Comparison of ENCODE assay signal across 8 mouse cellular contexts in the genomic region with DNA sequence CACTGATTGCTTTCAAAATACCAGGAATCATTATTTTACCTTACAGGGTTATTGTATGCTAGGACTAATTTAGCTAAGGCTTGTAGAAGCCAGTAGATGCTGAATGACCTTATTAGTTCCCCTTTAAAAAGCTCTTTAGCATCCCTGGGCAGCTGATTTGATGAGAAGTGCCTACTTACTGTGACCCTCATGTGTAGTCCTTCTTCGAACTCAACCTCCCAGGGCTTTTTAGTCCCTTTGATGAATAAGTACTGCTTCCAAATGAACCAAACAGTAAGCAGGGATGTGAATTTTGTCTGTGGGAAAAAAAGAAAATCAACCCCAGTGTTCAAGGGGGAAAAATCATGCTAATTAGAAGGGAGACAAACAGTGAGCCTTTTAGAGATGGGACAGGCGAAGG. TPM values are rescaled to one million over a fixed set of nuclear protein-coding genes. Genes with fewer than 3 reads are reported as not detected.
DNase-seq lines count a peak whose midpoint lies in the region; ATAC-seq and TF ChIP-seq lines count a peak whose summit lies in the region.

No protein-coding gene starts in this region.

- intact Hi-C loops in heart, postnatal 36 days (cut with DNase I) = no loop called here
- intact Hi-C loops in gastrocnemius, postnatal 14 days (cut with DNase I; ENCODE audit: low total_unique reads) = no loop called here

- peak overlapping the region; percentile 44 for H3K4me3 ChIP-seq in heart, embryonic 16.5 days (ENCODE audit: low read length)
- no peak overlapping the region for H3K4me3 ChIP-seq in hindbrain, embryonic 12.5 days
- no peak overlapping the region for H3K4me3 ChIP-seq in midbrain, embryonic 11.5 days (ENCODE audit: low read depth, low read length)

- no peak for ATAC-seq in heart, embryonic 16.5 days (replicated peaks; ENCODE audit: extremely low read depth, insufficient read depth, low FRiP score)
- peak; percentile 14; the same call in 1 of the 2 replicates for ATAC-seq in hindbrain, embryonic 12.5 days (ENCODE audit: low FRiP score)
- ATAC-seq in midbrain, embryonic 11.5 days (ENCODE audit: low FRiP score) = no peak
- no peak for ATAC-seq in monocyte, adult 5-6 weeks (replicated peaks; ENCODE audit: insufficient number of reproducible peaks, low FRiP score, low TSS enrichment, poor library complexity, severe bottlenecking)

- no peak overlapping the region for H3K27ac ChIP-seq in heart, embryonic 16.5 days (ENCODE audit: low read length)
- H3K27ac ChIP-seq in hindbrain, embryonic 12.5 days = no peak overlapping the region
- H3K27ac ChIP-seq in midbrain, embryonic 11.5 days (ENCODE audit: low read depth, low read length) = no peak overlapping the region

- H3K4me2 ChIP-seq in heart, embryonic 16.5 days (ENCODE audit: low read depth, low read length) = peak overlapping the region; percentile 64
- H3K4me2 ChIP-seq in hindbrain, embryonic 12.5 days (replicated peaks) = peak overlapping the region; percentile 55
- peak overlapping the region; percentile 45 for H3K4me2 ChIP-seq in midbrain, embryonic 11.5 days

- TF ChIP-seq POLR2A in brain, embryonic 14.5 days (IDR thresholded peaks at IDR 0.05; ENCODE audit: borderline replicate concordance, extremely low read depth, insufficient read depth, insufficient read length, poor library complexity, severe bottlenecking) = no peak

- 88% methylated on average over 2 of the region's 2 CpGs for WGBS in heart, embryonic 16.5 days
- 56% methylated on average over 2 of the region's 2 CpGs for WGBS in hindbrain, embryonic 12.5 days
- 52% methylated on average over 2 of the region's 2 CpGs for WGBS in midbrain, embryonic 11.5 days

- H3K4me1 ChIP-seq in heart, embryonic 16.5 days (ENCODE audit: control insufficient read depth, insufficient read depth, low read length) = no peaks in the 10 kb centered on the region
- peaks cover 14% of the 10 kb centered on the region for H3K4me1 ChIP-seq in hindbrain, embryonic 12.5 days
- H3K4me1 ChIP-seq in midbrain, embryonic 11.5 days (ENCODE audit: control insufficient read depth, insufficient read depth, low read length) = peaks cover 20% of the 10 kb centered on the region

- H3K36me3 ChIP-seq in heart, embryonic 16.5 days (ENCODE audit: control insufficient read depth, insufficient read depth) = no peaks in the 10 kb centered on the region
- no peaks in the 10 kb centered on the region for H3K36me3 ChIP-seq in hindbrain, embryonic 12.5 days
- no peaks in the 10 kb centered on the region for H3K36me3 ChIP-seq in midbrain, embryonic 11.5 days (ENCODE audit: control insufficient read depth, insufficient read depth, low read length)

- DNase-seq in heart, postnatal 36 days = no peak
- DNase-seq in brain, embryonic 14.5 days (ENCODE audit: low read depth) = peak; percentile 20
- peak; percentile 91 for DNase-seq in midbrain, embryonic 11.5 days (ENCODE audit: low spot score, missing footprints)
- no peak for DNase-seq in spleen, postnatal 10 days (ENCODE audit: low spot score in 2 of 2)
- no peak for DNase-seq in gastrocnemius, postnatal 14 days

- peak overlapping the region; percentile 51; the same call in 1 of the 2 replicates for H3K9ac ChIP-seq in heart, embryonic 16.5 days (ENCODE audit: low read length)
- 0 out of 2 replicates have a peak overlapping the region, but pooled peaks have one; percentile 2 for H3K9ac ChIP-seq in hindbrain, embryonic 12.5 days
- peak overlapping the region; percentile 39; the same call in 1 of the 2 replicates for H3K9ac ChIP-seq in midbrain, embryonic 11.5 days (ENCODE audit: low read length)

- no peak for TF ChIP-seq CTCF in brain, embryonic 14.5 days (IDR thresholded peaks at IDR 0.05; ENCODE audit: borderline replicate concordance, extremely low read depth, insufficient read depth, insufficient read length)

- no peaks in the 10 kb centered on the region for H3K9me3 ChIP-seq in heart, embryonic 16.5 days (replicated peaks; ENCODE audit: control insufficient read depth, low read length)
- H3K9me3 ChIP-seq in hindbrain, embryonic 12.5 days (replicated peaks) = no peaks in the 10 kb centered on the region
- no peaks in the 10 kb centered on the region; the same call in 1 of the 2 replicates for H3K9me3 ChIP-seq in midbrain, embryonic 11.5 days (ENCODE audit: control insufficient read depth, low read length)

- H3K27me3 ChIP-seq in heart, embryonic 16.5 days (ENCODE audit: control insufficient read depth, insufficient read depth, low read length) = no peaks in the 10 kb centered on the region
- H3K27me3 ChIP-seq in hindbrain, embryonic 12.5 days = no peaks in the 10 kb centered on the region
- no peaks in the 10 kb centered on the region for H3K27me3 ChIP-seq in midbrain, embryonic 11.5 days (ENCODE audit: control insufficient read depth, insufficient read depth, low read length)

RNA-seq across cellular contexts. Expression of gene Tiparp, which starts 58.8 kb away (rescaled TPM):
- 23.2 and 24.3 TPM in 2 replicates for polyA plus RNA-seq in heart, embryonic 16.5 days (2015; fragmentation: Nextera tagmentation; extraction: Ambion mirVana)
- 10 to 100 TPM; 11.7 TPM for total RNA-seq in heart, postnatal 36 days (2021)
- 9.1 and 9.8 TPM in 2 replicates for polyA plus RNA-seq in brain, embryonic 14.5 days (2012; rRNA removed)
- 37.7 and 38.3 TPM in 2 replicates for polyA plus RNA-seq in hindbrain, embryonic 12.5 days (2016; fragmentation: Nextera tagmentation; extraction: Ambion mirVana)
- 38.8 and 41.6 TPM in 2 replicates for polyA plus RNA-seq in midbrain, embryonic 11.5 days (2014; fragmentation: Nextera tagmentation; extraction: Ambion mirVana)
- 41.8 to 78.8 TPM (median 72.4 TPM) in 3 replicates for total RNA-seq in monocyte, adult 5-6 weeks (2017)
- 10 to 100 TPM in 1 of 2 experiments, 1 to 10 TPM in 1; 8.9 to 12.6 TPM for total RNA-seq in gastrocnemius, postnatal 14 days (2021)

Comparison
In these comparisons a context has a peak if more than half of its experiments do, and no peak if none do; other contexts are left out.
1. DNase-seq: peak in brain, embryonic 14.5 days (single experiment) and midbrain, embryonic 11.5 days (single experiment); none in heart, postnatal 36 days (0 of 2), spleen, postnatal 10 days (0 of 2) and gastrocnemius, postnatal 14 days (single experiment).
2. Peak in every context shown above with its lines, with median percentiles within 50 percentile points of each other: H3K4me2 ChIP-seq and H3K9ac ChIP-seq.